Mouse (Mus musculus) heart, embryonic 16.5 days (tissue): ENCODE measurements at regions not wholly inside any gene's neighbourhood (a gene's known extent, or its start where the extent isn't known, plus 50 kb on each side); places are given as distances from the start of the nearest gene placed in this dataset.

Experiments used
- ATAC-seq: fragments of 200-750 bp; cut with Nextera tagmentation; replicated peaks from 2 replicates; pipeline ENCODE4 v1.8.0; 2017; ENCODE audit warnings: moderate number of reproducible peaks; ENCODE audit not compliant: insufficient read depth, low FRiP score; ENCODE audit errors: extremely low read depth
- H3K27ac ChIP-seq: fragments of 300-500 bp; sonication (generic); 2 replicates; pipeline ENCODE4 v1.5.1; 2014; ENCODE audit warnings: mild to moderate bottlenecking, low read length, control low read depth, moderate library complexity
- H3K27me3 ChIP-seq: fragments of 300-500 bp; sonication (generic); 2 replicates; pipeline ENCODE4 v1.6.1; 2014; ENCODE audit warnings: low read length, mixed read lengths; ENCODE audit not compliant: control insufficient read depth, insufficient read depth
- H3K36me3 ChIP-seq: fragments of 300-500 bp; sonication (generic); 2 replicates; pipeline ENCODE4 v1.6.1; 2014; ENCODE audit not compliant: control insufficient read depth, insufficient read depth
- H3K4me1 ChIP-seq: fragments of 300-500 bp; sonication (generic); 2 replicates; pipeline ENCODE4 v1.6.1; 2014; ENCODE audit warnings: low read length, mixed read lengths; ENCODE audit not compliant: control insufficient read depth, insufficient read depth
- H3K4me2 ChIP-seq: fragments of 300-500 bp; sonication (generic); 2 replicates; pipeline ENCODE4 v1.6.1; 2014; ENCODE audit warnings: low read depth, mild to moderate bottlenecking, control low read depth, low read length
- H3K4me3 ChIP-seq: fragments of 300-500 bp; sonication (generic); 2 replicates; pipeline ENCODE4 v1.5.1; 2014; ENCODE audit warnings: mild to moderate bottlenecking, control low read depth, low read length
- H3K9ac ChIP-seq: fragments of 300-500 bp; sonication (generic); 2 replicates; pipeline ENCODE4 v1.6.1; 2014; ENCODE audit warnings: low read length, control low read depth
- H3K9me3 ChIP-seq: fragments of 300-500 bp; sonication (generic); replicated peaks from 2 replicates; pipeline ENCODE4 v1.6.1; 2016; ENCODE audit warnings: low read length; ENCODE audit not compliant: control insufficient read depth
- WGBS: fragments of 180-500 bp; shearing (Covaris S2); extraction: QIAGEN DNeasy Blood & Tissue Kit; methylation state at CpG from one replicate; pipeline ENCODE4 v1.1.7; 2014; 5-methylcytosine and 5-hydroxymethylcytosine counted together

- Histone ChIP-seq H3K27ac (no peak overlapping the region), H3K9ac (no peak overlapping the region), H3K4me3 (no peak overlapping the region), H3K27me3 (no peaks in the 10 kb centered on the region), H3K4me2 (no peak overlapping the region), H3K9me3 (no peaks in the 10 kb centered on the region), H3K4me1 (no peaks in the 10 kb centered on the region), H3K36me3 (no peaks in the 10 kb centered on the region)
- no peak for ATAC-seq
- WGBS = 54% methylated on average over 13 of the region's 13 CpGs
Measured at GRCm38 (mm10) chr13:47368041-47368823, 245.8 kb downstream of the Rnf144b start.

- H3K36me3 ChIP-seq = no peaks in the 10 kb centered on the region
- H3K9ac ChIP-seq = no peak overlapping the region
- H3K4me2 ChIP-seq = no peak overlapping the region
- no peaks in the 10 kb centered on the region for H3K27me3 ChIP-seq
- no peaks in the 10 kb centered on the region for H3K4me1 ChIP-seq
- H3K4me3 ChIP-seq = no peak overlapping the region
- no peak overlapping the region for H3K27ac ChIP-seq
- no peak for ATAC-seq
- 53% methylated on average over 1 of the region's 1 CpGs for WGBS
- H3K9me3 ChIP-seq = no peaks in the 10 kb centered on the region
Measured at GRCm38 (mm10) chr13:47374583-47374982, 252.1 kb downstream of the Rnf144b start.

- 27% methylated on average over 5 of the region's 5 CpGs for WGBS
- H3K4me1 ChIP-seq = no peaks in the 10 kb centered on the region
Measured at GRCm38 (mm10) chr13:47391023-47391422, 268.6 kb downstream of the Rnf144b start.

GRCm38 (mm10) chr13:47397726-47398350 is 275.4 kb downstream of the Rnf144b start:
- H3K4me1 ChIP-seq = no peaks in the 10 kb centered on the region
- no peak overlapping the region for H3K4me3 ChIP-seq
- no peak overlapping the region for H3K9ac ChIP-seq
- no peaks in the 10 kb centered on the region for H3K27me3 ChIP-seq
- H3K36me3 ChIP-seq = no peaks in the 10 kb centered on the region
- H3K4me2 ChIP-seq = no peak overlapping the region
- H3K9me3 ChIP-seq = 0 out of 2 replicates have a peak, but pooled peaks cover 2% of the 10 kb centered on the region
- ATAC-seq = no peak
- 87% methylated on average over 8 of the region's 8 CpGs for WGBS
- no peak overlapping the region for H3K27ac ChIP-seq

More at GRCm38 (mm10) chr13:47391023-47391422, 268.6 kb downstream of the Rnf144b start:
- ATAC-seq = no peak
- Histone ChIP-seq H3K4me2 (no peak overlapping the region), H3K27ac (no peak overlapping the region), H3K4me3 (no peak overlapping the region), H3K9me3 (no peaks in the 10 kb centered on the region), H3K27me3 (no peaks in the 10 kb centered on the region), H3K36me3 (no peaks in the 10 kb centered on the region), H3K9ac (no peak overlapping the region)

- Histone ChIP-seq H3K36me3 (no peaks in the 10 kb centered on the region), H3K4me2 (no peak overlapping the region), H3K4me3 (no peak overlapping the region), H3K27ac (no peak overlapping the region), H3K27me3 (no peaks in the 10 kb centered on the region), H3K9ac (no peak overlapping the region), H3K9me3 (0 out of 2 replicates have a peak, but pooled peaks cover 2% of the 10 kb centered on the region), H3K4me1 (no peaks in the 10 kb centered on the region)
- ATAC-seq = no peak
- WGBS = 83% methylated on average over 5 of the region's 5 CpGs
Measured at GRCm38 (mm10) chr13:47398976-47399375, 276.5 kb downstream of the Rnf144b start.

GRCm38 (mm10) chr13:47413261-47413660 is 290.8 kb downstream of the Rnf144b start:
- Histone ChIP-seq H3K4me2 (no peak overlapping the region), H3K9me3 (no peaks in the 10 kb centered on the region), H3K4me1 (no peaks in the 10 kb centered on the region), H3K27ac (no peak overlapping the region), H3K9ac (no peak overlapping the region), H3K4me3 (no peak overlapping the region), H3K27me3 (no peaks in the 10 kb centered on the region), H3K36me3 (no peaks in the 10 kb centered on the region)
- 91% methylated on average over 3 of the region's 3 CpGs for WGBS
- no peak for ATAC-seq

GRCm38 (mm10) chr13:47413940-47414339 is 291.5 kb downstream of the Rnf144b start:
- no peak overlapping the region for H3K27ac ChIP-seq

GRCm38 (mm10) chr13:47429856-47430365 is 307.5 kb downstream of the Rnf144b start:
- 60% methylated on average over 8 of the region's 8 CpGs for WGBS
- Histone ChIP-seq H3K4me1 (no peaks in the 10 kb centered on the region), H3K9me3 (no peaks in the 10 kb centered on the region), H3K9ac (no peak overlapping the region), H3K4me2 (no peak overlapping the region), H3K27me3 (no peaks in the 10 kb centered on the region), H3K27ac (no peak overlapping the region), H3K4me3 (no peak overlapping the region), H3K36me3 (no peaks in the 10 kb centered on the region)
- ATAC-seq = no peak

More at GRCm38 (mm10) chr13:47413940-47414339, 291.5 kb downstream of the Rnf144b start:
- Histone ChIP-seq H3K4me2 (no peak overlapping the region), H3K9me3 (no peaks in the 10 kb centered on the region), H3K36me3 (no peaks in the 10 kb centered on the region), H3K9ac (no peak overlapping the region), H3K4me3 (no peak overlapping the region), H3K4me1 (no peaks in the 10 kb centered on the region), H3K27me3 (no peaks in the 10 kb centered on the region)
- WGBS = 77% methylated on average over 9 of the region's 9 CpGs
- no peak for ATAC-seq

GRCm38 (mm10) chr13:47430409-47430808 is 308.0 kb downstream of the Rnf144b start:
- H3K9me3 ChIP-seq = no peaks in the 10 kb centered on the region
- H3K4me2 ChIP-seq = no peak overlapping the region
- no peak overlapping the region for H3K4me3 ChIP-seq
- no peaks in the 10 kb centered on the region for H3K4me1 ChIP-seq
- no peak overlapping the region for H3K27ac ChIP-seq
- no peak overlapping the region for H3K9ac ChIP-seq
- WGBS = 68% methylated on average over 9 of the region's 9 CpGs
- H3K27me3 ChIP-seq = no peaks in the 10 kb centered on the region
- H3K36me3 ChIP-seq = no peaks in the 10 kb centered on the region
- ATAC-seq = no peak
